Mouse (Mus musculus): ENCODE results near the gene Ddit4.

DNA sequence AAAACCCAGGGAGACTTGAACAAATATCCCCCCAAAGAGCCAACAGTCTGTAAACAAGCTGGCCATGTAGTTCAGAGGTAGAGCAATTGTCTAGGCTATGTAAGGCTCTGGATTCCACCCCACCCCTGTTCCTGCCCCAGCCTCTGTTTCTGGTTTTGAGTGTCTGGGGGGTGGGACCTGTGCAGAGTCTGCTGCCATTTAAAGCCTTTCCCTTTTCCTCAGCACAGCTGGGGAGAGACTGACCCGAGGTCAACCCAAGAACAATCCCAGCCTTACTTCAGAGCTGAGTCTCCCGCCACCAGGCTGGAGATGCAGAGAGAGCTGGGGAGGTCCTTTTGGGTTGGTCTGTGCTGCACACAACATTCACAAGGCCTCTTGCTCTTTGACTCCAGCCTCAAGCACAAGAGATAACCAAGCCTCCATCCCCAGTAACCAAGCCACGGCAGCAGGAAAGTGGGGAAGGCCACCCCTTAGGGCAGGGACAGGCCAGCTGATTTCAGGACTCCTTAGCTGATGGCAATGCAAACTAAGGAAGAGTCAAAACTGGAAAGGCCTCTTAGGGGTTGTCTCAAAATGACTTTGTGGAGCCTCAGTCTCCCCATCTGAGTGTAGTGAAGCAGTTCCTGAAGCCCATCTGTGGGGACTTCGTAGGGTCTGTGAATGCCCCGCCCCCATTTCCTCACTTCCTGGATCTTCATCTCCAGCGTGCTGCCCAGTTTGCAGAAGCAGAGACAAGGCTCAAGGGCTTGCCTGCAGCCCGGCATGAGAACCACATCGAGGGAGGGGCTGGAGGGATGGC, 15.4 kb downstream of the Ddit4 start:
- no peak for TF ChIP-seq CTCF (conservative IDR thresholded peaks at IDR 0.05 in 1 of 2, IDR thresholded peaks at IDR 0.05 in 1 of 2; ENCODE audit: low read depth in 2 of 2, low read length in 2 of 2)
- TF ChIP-seq BHLHE40 (IDR thresholded peaks at IDR 0.05; ENCODE audit: low read depth, low read length), result peak; percentile 40; the same call in 1 of the 2 replicates
- TF ChIP-seq MYC (IDR thresholded peaks at IDR 0.05; ENCODE audit: low read depth, low read length), result 0 out of 2 replicates have a peak, but pooled peaks have one; percentile 38
- TF ChIP-seq JUN (IDR thresholded peaks at IDR 0.05; ENCODE audit: insufficient read depth, low read depth, low read length), result peak; percentile 83
- TF ChIP-seq MAX (IDR thresholded peaks at IDR 0.05; ENCODE audit: low read length), result peak; percentile 42; the same call in 1 of the 2 replicates
- 0 out of 2 replicates have a peak, but pooled peaks have one; percentile 36 for TF ChIP-seq ZMIZ1 (IDR thresholded peaks at IDR 0.05; ENCODE audit: low read depth, low read length)
- peak; percentile 90 for TF ChIP-seq EP300 (IDR thresholded peaks at IDR 0.05; ENCODE audit: low read length)
- TF ChIP-seq UBTF (IDR thresholded peaks at IDR 0.05; ENCODE audit: low read depth, low read length), result no peak
- TF ChIP-seq IRF4 (IDR thresholded peaks at IDR 0.05; ENCODE audit: low read depth, low read length), result peak; percentile 97
- TF ChIP-seq POLR2A (IDR thresholded peaks at IDR 0.05; ENCODE audit: low read depth, low read length), result no peak
- TF ChIP-seq E2F4 (IDR thresholded peaks at IDR 0.05; ENCODE audit: insufficient replicate concordance, low read depth, low read length), result no peak
- TF ChIP-seq RAD21 (IDR thresholded peaks at IDR 0.05; ENCODE audit: low read depth, low read length), result no peak; the same call in 1 of the 2 replicates
- 0 out of 2 replicates have a peak, but pooled peaks have one; percentile 10 for TF ChIP-seq NRF1 (IDR thresholded peaks at IDR 0.05; ENCODE audit: low read depth, low read length)
